Mouse (Mus musculus): Measurements from ENCODE around the gene Sphk2. TPM values are rescaled to one million over a fixed set of nuclear protein-coding genes. Genes with fewer than 3 reads are reported as not detected.

Sphk2 gene
- total and polyA plus RNA-seq, 2 experiments from 2014 or later, result 11.1 to 19.5 TPM

GRCm38 (mm10) chr7:45681046-45681736 is 36.6 kb downstream of the Sphk2 start:
- peak; percentile 87 for DNase-seq (ENCODE audit: low spot score)

GRCm38 (mm10) chr7:45679966-45680621 is 37.7 kb downstream of the Sphk2 start:
- DNase-seq (ENCODE audit: low spot score), result peak; percentile 79
- Histone ChIP-seq H3K4me2 (ENCODE audit: low read depth, low read length) (no peak overlapping the region), H3K27ac (ENCODE audit: low read depth) (peak overlapping the region; percentile 89), H3K4me3 (ENCODE audit: low read depth, low read length) (no peak overlapping the region), H3K9ac (replicated peaks; ENCODE audit: low read depth, low read length) (no peak overlapping the region; the same call in 1 of the 2 replicates), H3K4me1 (ENCODE audit: control insufficient read depth, insufficient read depth) (peaks cover 26% of the 10 kb centered on the region), H3K27me3 (ENCODE audit: control insufficient read depth, insufficient read depth, low read length) (no peaks in the 10 kb centered on the region), H3K36me3 (replicated peaks; ENCODE audit: control insufficient read depth, insufficient read depth, low read length) (no peaks in the 10 kb centered on the region), H3K9me3 (replicated peaks; ENCODE audit: control insufficient read depth, low read length) (no peaks in the 10 kb centered on the region)
- peak; percentile 83 for ATAC-seq (ENCODE audit: insufficient read depth, low read depth)
- WGBS, result 49% methylated on average over 14 of the region's 14 CpGs
- TF ChIP-seq CTCF (IDR thresholded peaks at IDR 0.05; ENCODE audit: low read depth) (no peak), EP300 (IDR thresholded peaks at IDR 0.05; ENCODE audit: low read depth) (peak; percentile 90)

More at GRCm38 (mm10) chr7:45681046-45681736, 36.6 kb downstream of the Sphk2 start:
- H3K9ac ChIP-seq (replicated peaks; ENCODE audit: low read depth, low read length), result no peak overlapping the region; the same call in 1 of the 2 replicates
- TF ChIP-seq CTCF (IDR thresholded peaks at IDR 0.05; ENCODE audit: low read depth), result no peak
- peak; percentile 44; the same call in 1 of the 2 replicates for TF ChIP-seq EP300 (IDR thresholded peaks at IDR 0.05; ENCODE audit: low read depth)
- H3K27me3 ChIP-seq (ENCODE audit: control insufficient read depth, insufficient read depth, low read length), result no peaks in the 10 kb centered on the region
- H3K4me3 ChIP-seq (ENCODE audit: low read depth, low read length), result no peak overlapping the region
- H3K4me2 ChIP-seq (ENCODE audit: low read depth, low read length), result no peak overlapping the region
- no peaks in the 10 kb centered on the region for H3K9me3 ChIP-seq (replicated peaks; ENCODE audit: control insufficient read depth, low read length)
- H3K36me3 ChIP-seq (replicated peaks; ENCODE audit: control insufficient read depth, insufficient read depth, low read length), result no peaks in the 10 kb centered on the region
- peak overlapping the region; percentile 89 for H3K27ac ChIP-seq (ENCODE audit: low read depth)
- WGBS, result 39% methylated on average over 8 of the region's 8 CpGs
- peaks cover 26% of the 10 kb centered on the region for H3K4me1 ChIP-seq (ENCODE audit: control insufficient read depth, insufficient read depth)
- ATAC-seq (ENCODE audit: insufficient read depth, low read depth), result peak; percentile 70

GRCm38 (mm10) chr7:45678513-45678912 is 39.3 kb downstream of the Sphk2 start:
- no peak for ATAC-seq (ENCODE audit: insufficient read depth, low read depth)

GRCm38 (mm10) chr7:45677627-45678295 is 40.0 kb downstream of the Sphk2 start:
- Histone ChIP-seq H3K27me3 (ENCODE audit: control insufficient read depth, insufficient read depth, low read length) (no peaks in the 10 kb centered on the region), H3K27ac (ENCODE audit: low read depth) (no peak overlapping the region), H3K4me2 (ENCODE audit: low read depth, low read length) (no peak overlapping the region), H3K36me3 (replicated peaks; ENCODE audit: control insufficient read depth, insufficient read depth, low read length) (no peaks in the 10 kb centered on the region), H3K9me3 (replicated peaks; ENCODE audit: control insufficient read depth, low read length) (no peaks in the 10 kb centered on the region), H3K4me3 (ENCODE audit: low read depth, low read length) (no peak overlapping the region), H3K9ac (replicated peaks; ENCODE audit: low read depth, low read length) (no peak overlapping the region), H3K4me1 (ENCODE audit: control insufficient read depth, insufficient read depth) (peaks cover 26% of the 10 kb centered on the region)
- TF ChIP-seq CTCF (IDR thresholded peaks at IDR 0.05; ENCODE audit: low read depth) (no peak), EP300 (IDR thresholded peaks at IDR 0.05; ENCODE audit: low read depth) (no peak)
- WGBS, result 76% methylated on average over 7 of the region's 7 CpGs
- DNase-seq (ENCODE audit: low spot score) (no peak), ATAC-seq (ENCODE audit: insufficient read depth, low read depth) (no peak)

More at GRCm38 (mm10) chr7:45678513-45678912, 39.3 kb downstream of the Sphk2 start:
- Histone ChIP-seq H3K9ac (replicated peaks; ENCODE audit: low read depth, low read length) (no peak overlapping the region), H3K4me2 (ENCODE audit: low read depth, low read length) (no peak overlapping the region), H3K27me3 (ENCODE audit: control insufficient read depth, insufficient read depth, low read length) (no peaks in the 10 kb centered on the region), H3K36me3 (replicated peaks; ENCODE audit: control insufficient read depth, insufficient read depth, low read length) (no peaks in the 10 kb centered on the region), H3K4me1 (ENCODE audit: control insufficient read depth, insufficient read depth) (peaks cover 26% of the 10 kb centered on the region), H3K27ac (ENCODE audit: low read depth) (no peak overlapping the region), H3K9me3 (replicated peaks; ENCODE audit: control insufficient read depth, low read length) (no peaks in the 10 kb centered on the region), H3K4me3 (ENCODE audit: low read depth, low read length) (no peak overlapping the region)
- WGBS, result 92% methylated on average over 14 of the region's 14 CpGs
- TF ChIP-seq CTCF (IDR thresholded peaks at IDR 0.05; ENCODE audit: low read depth) (no peak), EP300 (IDR thresholded peaks at IDR 0.05; ENCODE audit: low read depth) (no peak)
- DNase-seq (ENCODE audit: low spot score), result no peak

- Histone ChIP-seq H3K4me2 (ENCODE audit: low read depth, low read length) (no peak overlapping the region), H3K9ac (replicated peaks; ENCODE audit: low read depth, low read length) (no peak overlapping the region), H3K9me3 (replicated peaks; ENCODE audit: control insufficient read depth, low read length) (no peaks in the 10 kb centered on the region), H3K27ac (ENCODE audit: low read depth) (no peak overlapping the region), H3K4me1 (ENCODE audit: control insufficient read depth, insufficient read depth) (peaks cover 3% of the 10 kb centered on the region; the same call in 1 of the 2 replicates), H3K4me3 (ENCODE audit: low read depth, low read length) (no peak overlapping the region), H3K36me3 (replicated peaks; ENCODE audit: control insufficient read depth, insufficient read depth, low read length) (no peaks in the 10 kb centered on the region), H3K27me3 (ENCODE audit: control insufficient read depth, insufficient read depth, low read length) (no peaks in the 10 kb centered on the region)
- no peak for ATAC-seq (ENCODE audit: insufficient read depth, low read depth)
- WGBS, result 94% methylated on average over 9 of the region's 9 CpGs
- DNase-seq (ENCODE audit: low spot score), result no peak
- TF ChIP-seq CTCF (IDR thresholded peaks at IDR 0.05; ENCODE audit: low read depth) (peak; percentile 8; the same call in 1 of the 2 replicates), EP300 (IDR thresholded peaks at IDR 0.05; ENCODE audit: low read depth) (no peak)
Observed at GRCm38 (mm10) chr7:45668921-45669320, 48.9 kb downstream of the Sphk2 start.
